Mouse (Mus musculus) stomach, postnatal 0 days (tissue): ENCODE measurements around the gene Cdk8.

Source experiments
- CTCF ChIP-seq: IDR thresholded peaks from 2 replicates; pipeline ENCODE4 v1.5.1; 2016; ENCODE audit warnings: antibody characterized with exemption, low read depth, mild to moderate bottlenecking, moderate library complexity
- EP300 ChIP-seq: optimal IDR thresholded peaks from 2 replicates; pipeline ENCODE3; 2016; ENCODE audit warnings: antibody characterized with exemption

DNA sequence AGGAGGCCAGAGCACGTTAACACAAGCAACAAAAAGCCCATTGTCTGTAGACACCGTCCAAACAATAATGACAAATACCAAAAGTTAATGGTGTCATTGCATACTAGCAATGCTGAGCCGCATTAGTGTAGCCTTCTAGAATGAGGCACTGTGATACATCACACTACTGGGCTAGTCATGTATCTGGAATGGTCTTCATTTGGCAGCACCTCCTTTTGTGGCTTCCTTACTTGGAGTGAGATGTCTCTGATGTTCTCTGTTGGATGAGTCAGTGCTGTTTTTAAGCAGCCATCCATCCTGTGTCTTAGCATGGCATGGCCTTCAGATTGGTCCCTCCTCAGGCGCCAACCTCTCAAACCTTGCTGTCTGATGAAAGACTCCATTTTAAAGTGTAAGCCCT is 42.1 kb downstream of the Cdk8 start:
- no peak for TF ChIP-seq CTCF
- no peak for TF ChIP-seq EP300
